Mouse (Mus musculus) R1 (cell line): ENCODE measurements at regions not wholly inside any gene's neighbourhood (a gene's known extent, or its start where the extent isn't known, plus 50 kb on each side); places are given as distances from the start of the nearest gene placed in this dataset.

Experiments
- DNase-seq: peaks from one replicate; pipeline ENCODE4 v3.0.0-alpha.2; 2018; ENCODE audit warnings: low read depth, low spot score

DNA sequence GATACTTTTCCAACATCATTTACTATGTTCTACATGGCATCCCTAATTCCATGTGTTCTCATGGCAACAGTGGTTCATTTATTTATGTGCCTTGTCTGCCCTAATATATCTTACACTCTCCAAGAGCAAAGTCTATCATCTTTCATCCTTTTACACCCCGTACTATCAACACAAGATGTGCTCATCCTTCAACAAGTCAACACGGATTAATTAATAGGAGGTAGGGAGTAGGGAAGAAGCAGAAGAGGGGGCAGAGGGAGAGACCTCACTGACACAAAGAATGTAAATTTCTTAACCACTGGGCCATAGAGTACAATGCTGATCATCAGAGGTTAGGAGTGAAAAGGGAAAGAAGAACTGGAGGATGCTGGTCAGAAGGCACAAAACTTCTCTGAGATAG, 267.0 kb upstream of the Setmar start:
- DNase-seq: no peak

DNA sequence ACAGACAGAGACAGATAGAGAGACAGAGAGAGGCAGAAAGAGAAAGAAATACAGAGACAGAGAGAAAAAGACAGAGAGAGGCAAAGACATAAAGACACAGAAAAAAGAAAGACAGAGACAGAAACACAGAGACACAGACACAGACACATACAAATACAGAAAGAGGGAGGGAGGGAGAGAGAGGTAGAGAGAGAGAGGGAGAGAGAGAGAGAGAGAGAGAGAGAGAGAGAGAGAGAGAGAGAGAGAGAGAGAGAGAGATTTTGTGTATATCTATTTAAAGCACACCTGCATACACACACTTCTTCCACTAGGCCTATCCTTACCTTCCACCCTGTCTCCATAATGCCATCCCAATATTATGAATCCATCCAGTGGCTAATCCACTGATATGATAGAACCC, 261.8 kb upstream of the Setmar start:
- DNase-seq: no peak
